Mouse (Mus musculus) kidney, postnatal 4 days (tissue): ENCODE data around the gene Sema4c.

Source experiments
- DNase-seq, 2 experiments: peaks; one replicate each; pipeline ENCODE4 v3.0.0; 2021; ENCODE audit warnings: mixed read lengths in 2 of 2

The Sema4c gene

DNA sequence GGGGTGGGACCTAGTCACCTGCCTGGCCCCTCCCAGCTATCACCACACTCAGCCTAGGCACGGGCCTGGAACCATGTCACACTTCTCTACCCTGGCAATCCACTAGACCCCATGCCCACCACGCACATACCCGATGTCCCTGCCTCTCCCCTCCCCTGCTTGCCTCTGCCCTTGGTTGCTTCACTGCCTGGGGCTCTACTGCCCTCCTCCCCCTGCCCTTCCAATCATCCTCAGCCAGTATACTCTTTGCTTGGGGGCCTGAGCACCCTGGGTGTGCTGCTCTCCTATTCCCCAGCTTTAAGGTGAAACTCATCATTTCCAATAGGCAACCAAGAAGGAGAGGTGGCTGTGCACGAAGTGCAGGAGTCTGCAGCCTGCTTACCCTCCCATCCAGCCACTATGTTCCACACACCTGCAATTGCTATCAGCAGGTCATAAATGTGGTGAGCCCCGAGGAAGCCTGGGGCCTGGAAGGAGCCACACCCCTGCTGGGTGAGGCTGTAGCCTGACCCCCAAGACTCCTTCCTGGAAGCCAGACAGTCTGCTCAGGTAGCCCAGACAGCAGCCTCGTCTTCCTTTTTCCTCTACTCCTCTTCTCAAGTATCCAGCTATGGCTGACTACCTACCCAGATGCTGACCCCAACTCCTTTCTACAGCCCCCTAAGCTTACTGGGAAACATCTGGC is 19.0 kb upstream of the Sema4c start:
- no peak for DNase-seq

DNA sequence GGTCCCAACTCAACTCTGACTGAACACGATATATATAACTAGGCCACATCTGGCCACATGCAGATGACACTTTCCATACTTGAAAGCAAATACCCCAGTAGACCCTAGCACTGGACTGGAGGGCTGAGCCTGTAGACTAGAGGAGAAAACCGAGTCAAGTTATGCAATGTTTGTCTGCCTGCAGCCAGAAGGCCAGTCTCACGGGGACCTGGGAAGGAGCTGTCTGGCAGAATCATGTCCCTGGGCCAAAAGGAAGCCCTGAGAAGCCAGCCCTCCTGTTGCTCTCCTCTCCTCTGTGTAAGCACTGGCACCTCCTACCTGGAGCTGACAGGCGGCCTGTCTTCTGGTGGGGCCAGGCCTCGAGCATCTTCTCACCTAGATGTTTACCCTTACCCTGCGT is 17.2 kb upstream of the Sema4c start:
- no peak for DNase-seq

DNA sequence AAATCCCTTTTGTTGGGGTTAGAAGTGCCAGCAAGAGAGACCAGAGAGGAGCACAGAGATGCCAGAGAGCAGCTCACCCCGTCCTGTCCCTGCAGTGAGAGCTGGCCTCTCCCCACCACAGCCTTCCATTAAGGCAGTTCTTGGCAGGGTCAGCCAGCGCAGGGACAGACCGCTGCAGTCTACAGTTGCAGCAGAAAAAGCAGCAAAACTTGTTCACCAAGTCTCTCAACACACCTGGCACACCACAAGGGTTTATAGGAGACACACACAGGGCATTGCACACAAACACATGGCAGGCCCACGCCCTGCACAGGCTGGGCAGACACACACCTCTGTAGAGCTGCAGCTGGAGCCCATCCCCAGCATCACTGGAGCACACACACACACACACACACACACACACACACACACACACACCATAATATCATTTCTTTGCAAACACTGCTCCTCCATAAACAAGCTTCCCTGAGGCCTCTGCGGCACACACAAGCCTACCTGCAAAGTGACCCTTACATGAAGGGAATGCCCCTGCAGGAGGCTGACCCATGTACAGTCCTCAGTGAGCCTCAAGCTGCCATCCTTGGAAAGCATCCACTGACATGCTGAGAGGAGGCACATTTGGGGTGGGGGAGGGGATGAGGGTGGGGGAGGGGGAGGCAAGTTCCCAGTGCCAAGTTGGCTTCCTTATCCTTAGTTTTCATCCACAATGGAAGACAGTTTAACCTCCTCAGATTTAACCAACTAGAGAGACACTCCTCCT is 16.2 kb upstream of the Sema4c start:
- DNase-seq: no peak

GRCm38 (mm10) chr1:36573524-36573923 is 15.4 kb upstream of the Sema4c start:
- DNase-seq: no peak

GRCm38 (mm10) chr1:36572709-36573108 is 14.6 kb upstream of the Sema4c start:
- no peak for DNase-seq

- DNase-seq: no peak
Observed at GRCm38 (mm10) chr1:36572140-36572700, 14.1 kb upstream of the Sema4c start.

- peak; percentile 65 to 77 for DNase-seq
Observed at GRCm38 (mm10) chr1:36571627-36572026, 13.5 kb upstream of the Sema4c start.

GRCm38 (mm10) chr1:36570320-36570719 is 12.2 kb upstream of the Sema4c start:
- no peak for DNase-seq

GRCm38 (mm10) chr1:36569694-36570276 is 11.6 kb upstream of the Sema4c start:
- DNase-seq: no peak

DNA sequence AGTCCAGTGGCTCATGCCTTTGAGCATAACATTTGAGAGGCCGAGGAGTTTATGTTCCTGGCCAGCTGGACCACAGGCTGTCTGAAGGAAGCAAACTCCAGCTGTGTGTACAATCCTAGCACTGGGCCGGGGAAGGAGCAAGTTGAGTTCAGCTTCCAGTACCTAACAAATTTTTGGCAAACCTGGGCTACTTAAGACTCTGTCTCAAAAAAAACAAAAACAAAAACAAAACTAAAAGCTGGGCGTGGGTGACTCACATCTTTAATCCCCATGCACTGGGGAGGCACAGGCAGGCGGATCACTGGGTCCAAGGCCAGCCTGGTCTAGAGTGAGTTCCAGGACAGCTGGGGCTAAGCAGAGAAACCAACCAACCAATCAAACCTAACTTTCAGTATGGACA is 10.6 kb upstream of the Sema4c start:
- peak in 1 of 2 experiments; percentile 59 for DNase-seq

DNA sequence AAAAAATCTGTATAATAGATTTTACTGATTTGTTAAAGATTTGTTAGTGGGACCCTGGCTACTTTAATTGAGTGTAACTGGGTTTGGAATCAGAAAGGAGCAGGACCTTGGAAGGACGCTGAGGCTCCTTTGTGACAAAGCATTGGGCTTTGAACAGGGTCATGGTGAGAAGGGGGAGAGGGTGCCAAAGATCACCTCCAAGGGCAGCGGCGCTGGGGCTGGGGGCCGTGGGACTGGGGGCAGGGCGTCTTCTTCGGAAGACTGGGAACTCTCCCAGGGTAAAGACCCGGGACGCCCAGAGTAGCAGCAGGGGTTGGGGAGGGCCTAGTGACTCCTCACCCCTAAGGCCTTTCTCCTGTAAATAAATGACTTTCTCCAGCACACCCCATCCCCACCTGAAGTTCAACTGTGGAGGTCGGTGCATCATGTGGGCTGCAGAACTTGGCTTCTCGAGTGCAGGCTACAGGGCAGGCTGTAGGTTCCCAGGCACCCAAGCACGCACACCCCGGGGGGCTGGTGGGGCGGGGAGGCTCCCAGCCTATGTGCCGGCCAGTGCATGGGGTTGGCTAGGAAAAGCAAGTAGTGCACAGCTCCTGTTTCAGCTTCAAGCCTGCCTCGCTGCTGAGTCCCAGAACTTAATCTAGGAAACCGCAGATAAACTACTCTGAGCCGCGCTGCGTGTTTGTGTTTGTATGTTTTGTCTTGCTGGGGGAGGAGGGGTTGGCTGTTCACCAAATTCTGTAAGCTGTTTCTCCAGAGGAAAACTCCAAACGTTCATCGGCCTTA is 9.9 kb upstream of the Sema4c start:
- DNase-seq: peak; percentile 61 to 74

DNA sequence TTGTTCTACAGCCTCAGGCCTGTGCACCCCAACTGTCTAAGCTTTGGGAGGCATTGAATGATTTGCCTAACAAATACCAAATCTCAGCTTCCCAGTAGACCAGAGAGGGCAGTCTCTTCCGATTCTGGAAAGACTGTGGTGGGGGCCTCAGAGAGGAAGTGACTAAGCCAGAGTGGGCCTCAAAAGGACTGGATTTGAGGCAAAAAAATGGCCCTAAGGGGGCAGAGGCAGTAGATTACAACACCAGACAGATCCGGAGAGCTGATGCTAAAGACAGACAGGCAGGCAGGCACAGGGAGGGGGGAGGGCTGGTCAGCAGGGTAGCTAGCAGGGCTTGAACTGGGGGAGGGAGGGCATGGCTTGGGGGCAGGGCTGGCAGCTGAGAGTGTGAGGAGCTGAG is 8.3 kb upstream of the Sema4c start:
- no peak for DNase-seq

GRCm38 (mm10) chr1:36564101-36564500 is 6.0 kb upstream of the Sema4c start:
- peak in 1 of 2 experiments; percentile 47 for DNase-seq

- DNase-seq: no peak
Observed at GRCm38 (mm10) chr1:36563632-36564031, 5.5 kb upstream of the Sema4c start.

DNA sequence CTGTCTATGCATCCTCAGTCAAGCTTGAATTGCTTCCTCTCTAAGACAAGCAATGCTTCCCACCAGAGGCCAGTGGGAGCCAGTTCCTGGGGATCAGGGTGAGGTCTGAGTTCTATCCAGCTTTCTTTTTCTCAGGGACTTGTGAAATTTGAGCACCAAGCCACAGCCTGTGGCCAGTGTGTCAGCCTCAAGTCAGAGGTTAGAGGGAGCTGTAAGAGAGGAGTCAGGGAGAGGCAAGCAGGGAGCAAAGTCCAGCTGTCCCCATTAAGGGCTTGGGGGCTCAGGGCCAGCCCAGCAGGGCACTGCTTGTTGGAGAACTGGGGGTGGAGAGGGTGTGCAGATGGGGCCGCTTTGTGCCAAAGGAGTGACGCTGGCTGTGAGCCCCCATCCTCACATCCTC is 5.0 kb upstream of the Sema4c start:
- DNase-seq: peak in 1 of 2 experiments; percentile 50

GRCm38 (mm10) chr1:36562388-36562787 is 4.2 kb upstream of the Sema4c start:
- no peak for DNase-seq

- DNase-seq: peak; percentile 49 to 72
Observed at GRCm38 (mm10) chr1:36560903-36561302, 2.8 kb upstream of the Sema4c start.

DNA sequence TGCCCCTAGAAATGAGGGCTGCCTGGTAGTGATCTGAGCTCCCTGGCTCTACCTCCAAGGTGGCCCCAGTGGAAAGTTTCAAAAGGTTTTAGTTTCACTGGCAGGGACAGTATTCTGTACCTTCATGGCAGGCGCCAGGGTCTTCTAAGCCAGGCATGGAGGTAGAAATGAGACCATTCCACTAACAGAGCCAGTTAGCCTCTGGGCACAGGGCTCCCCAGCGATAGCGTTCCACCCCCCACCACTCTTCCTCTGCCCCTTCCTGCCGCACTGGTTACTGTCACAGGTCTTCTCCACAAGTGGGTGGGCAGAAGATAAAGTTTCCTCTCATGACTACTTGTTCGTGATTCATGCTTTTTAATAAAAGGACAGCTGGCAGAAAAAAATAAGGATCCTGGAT is 1.7 kb upstream of the Sema4c start:
- no peak for DNase-seq

DNA sequence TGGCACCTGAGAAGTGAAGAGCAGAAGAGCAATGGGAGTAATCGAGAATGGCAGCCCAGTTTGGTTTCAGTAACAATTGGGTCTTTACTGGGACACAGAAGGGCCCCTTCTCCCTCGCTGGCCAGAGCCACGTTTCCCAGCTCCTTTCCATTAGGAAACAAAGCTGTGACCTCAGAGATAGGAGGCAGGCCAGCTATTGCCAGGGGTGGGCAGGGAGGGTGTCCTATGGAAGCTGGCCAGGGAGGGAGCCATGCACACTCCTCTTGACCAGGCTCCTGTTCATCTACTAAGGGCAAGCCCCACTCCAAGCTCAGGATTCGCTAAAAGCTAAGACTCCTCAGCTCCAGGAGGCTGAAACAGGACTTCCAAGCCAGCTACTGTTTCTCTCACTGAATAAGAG is 1.1 kb upstream of the Sema4c start:
- peak in 1 of 2 experiments; percentile 57 for DNase-seq

- DNase-seq: peak; percentile 93 to 96
Observed at GRCm38 (mm10) chr1:36557457-36558011, 615 bp downstream of the Sema4c start.

DNA sequence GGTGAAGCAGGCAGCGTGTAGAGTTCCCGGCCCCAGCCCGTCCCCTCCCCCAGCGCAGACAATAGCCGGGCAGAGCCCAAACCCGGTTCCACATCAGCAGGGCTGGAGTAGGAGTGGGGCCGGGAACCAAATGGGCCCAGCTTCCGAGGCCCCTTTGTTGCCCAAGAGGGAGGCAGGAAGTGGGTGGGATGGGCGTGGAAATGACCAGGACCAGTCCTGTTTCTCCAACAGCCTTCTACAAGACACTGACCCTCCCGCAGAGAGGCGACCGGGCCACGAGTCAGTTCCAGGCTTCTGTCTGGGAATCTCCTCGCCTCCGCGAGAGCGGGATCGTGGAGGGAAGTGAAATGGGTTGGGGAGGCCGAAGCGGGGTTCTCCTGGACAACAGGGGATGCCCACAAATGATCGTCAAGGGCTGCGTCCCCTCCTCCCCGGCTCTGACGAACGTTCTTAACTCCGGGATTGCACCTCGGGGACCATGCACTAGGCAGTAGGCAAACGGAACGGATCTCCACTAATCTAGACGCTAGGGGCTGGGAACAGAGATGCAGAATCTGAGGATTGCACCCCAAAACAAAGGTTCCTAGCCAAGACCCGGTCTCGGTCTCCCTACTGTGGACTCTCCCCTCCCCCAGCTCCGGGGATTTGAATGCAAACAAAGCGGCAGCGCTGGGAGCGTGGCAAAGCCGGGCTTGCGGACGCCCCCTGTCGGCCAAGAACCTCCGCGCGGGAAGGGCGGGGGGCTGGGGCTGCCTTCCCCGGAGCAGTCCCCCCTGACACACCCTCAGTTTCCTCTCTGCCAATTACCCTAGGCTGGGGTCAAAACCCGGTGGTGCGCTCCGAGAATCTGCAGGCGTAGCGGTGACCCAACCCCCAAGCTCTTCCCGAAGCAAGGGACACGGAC is 1.3 kb downstream of the Sema4c start:
- DNase-seq: peak; percentile 98
